Mouse (Mus musculus) intestine, embryonic 15.5 days (tissue): Measurements from ENCODE around the gene Msrb3. TPM values are rescaled to one million over a fixed set of nuclear protein-coding genes. Genes with fewer than 3 reads are reported as not detected.
A peak's percentile ranks its signal among the peaks of the same experiment; 100 is the strongest.

Experiments used
- ATAC-seq: fragments of 200-750 bp; cut with Nextera tagmentation; 2 replicates; pipeline ENCODE4 v1.8.0; 2017; ENCODE audit warnings: moderate TSS enrichment, moderate library complexity
- H3K27ac ChIP-seq: fragments of 300-500 bp; sonication (generic); 2 replicates; pipeline ENCODE4 v1.5.1; 2015; ENCODE audit warnings: mild to moderate bottlenecking, inconsistent platforms
- H3K27me3 ChIP-seq: fragments of 300-500 bp; sonication (generic); replicated peaks from 2 replicates; pipeline ENCODE4 v1.6.1; 2015; ENCODE audit warnings: inconsistent platforms
- H3K36me3 ChIP-seq: fragments of 300-500 bp; sonication (generic); 2 replicates; pipeline ENCODE4 v1.6.1; 2015; ENCODE audit warnings: inconsistent platforms
- H3K4me1 ChIP-seq: fragments of 300-500 bp; sonication (generic); replicated peaks from 2 replicates; pipeline ENCODE4 v1.6.1; 2015; ENCODE audit warnings: inconsistent platforms
- H3K4me2 ChIP-seq: fragments of 300-500 bp; sonication (generic); replicated peaks from 2 replicates; pipeline ENCODE4 v1.6.1; 2015; ENCODE audit warnings: mild to moderate bottlenecking, inconsistent platforms
- H3K4me3 ChIP-seq: fragments of 300-500 bp; sonication (generic); replicated peaks from 2 replicates; pipeline ENCODE4 v1.5.1; 2015; ENCODE audit warnings: inconsistent platforms
- H3K9ac ChIP-seq: fragments of 300-500 bp; sonication (generic); 2 replicates; pipeline ENCODE4 v1.6.1; 2015; ENCODE audit warnings: inconsistent platforms
- H3K9me3 ChIP-seq: fragments of 300-500 bp; sonication (generic); 2 replicates; pipeline ENCODE4 v1.6.1; 2016; ENCODE audit warnings: inconsistent platforms
- WGBS: fragments of 180-500 bp; shearing (Covaris S2); methylation state at CpG from one replicate; pipeline ENCODE4 v1.1.7; 2015; 5-methylcytosine and 5-hydroxymethylcytosine counted together
- polyA plus RNA-seq: library from polyadenylated mRNA; unstranded; fragments of >200 nt; fragmentation: Nextera tagmentation; extraction: Ambion mirVana; gene quantifications from 2 replicates; pipeline ENCODE4 v1.2.1, GENCODE M21; 2015

Msrb3 gene
- polyA plus RNA-seq, 1 experiment from 2014 or later, result 13.1 TPM

- Histone ChIP-seq H3K4me1 (no peaks in the 10 kb centered on the region), H3K9ac (no peak overlapping the region), H3K36me3 (no peaks in the 10 kb centered on the region), H3K27me3 (no peaks in the 10 kb centered on the region), H3K4me3 (no peak overlapping the region), H3K9me3 (no peaks in the 10 kb centered on the region), H3K27ac (no peak overlapping the region), H3K4me2 (no peak overlapping the region)
- ATAC-seq, result no peak
- 59% methylated on average over 15 of the region's 15 CpGs for WGBS
Observed at GRCm38 (mm10) chr10:120914948-120915631, 16.2 kb upstream of the Msrb3 start.

- no peaks in the 10 kb centered on the region for H3K36me3 ChIP-seq
- no peaks in the 10 kb centered on the region for H3K27me3 ChIP-seq
- ATAC-seq, result no peak
- 74% methylated on average over 7 of the region's 7 CpGs for WGBS
- no peak overlapping the region for H3K27ac ChIP-seq
- no peaks in the 10 kb centered on the region for H3K9me3 ChIP-seq
- H3K4me1 ChIP-seq, result no peaks in the 10 kb centered on the region
- H3K9ac ChIP-seq, result no peak overlapping the region
- no peak overlapping the region for H3K4me3 ChIP-seq
- no peak overlapping the region for H3K4me2 ChIP-seq
Observed at GRCm38 (mm10) chr10:120914286-120914685, 15.4 kb upstream of the Msrb3 start.

GRCm38 (mm10) chr10:120913796-120914195, 14.9 kb upstream of the Msrb3 start:
- Histone ChIP-seq H3K27me3 (no peaks in the 10 kb centered on the region), H3K9ac (no peak overlapping the region), H3K36me3 (no peaks in the 10 kb centered on the region), H3K4me2 (no peak overlapping the region), H3K4me1 (no peaks in the 10 kb centered on the region), H3K27ac (no peak overlapping the region), H3K9me3 (no peaks in the 10 kb centered on the region), H3K4me3 (no peak overlapping the region)
- no peak for ATAC-seq
- WGBS, result 71% methylated on average over 7 of the region's 7 CpGs

- Histone ChIP-seq H3K9me3 (no peaks in the 10 kb centered on the region), H3K36me3 (no peaks in the 10 kb centered on the region), H3K27ac (no peak overlapping the region), H3K27me3 (no peaks in the 10 kb centered on the region), H3K9ac (no peak overlapping the region), H3K4me2 (no peak overlapping the region), H3K4me3 (no peak overlapping the region), H3K4me1 (no peaks in the 10 kb centered on the region)
- ATAC-seq, result no peak
- 82% methylated on average over 4 of the region's 4 CpGs for WGBS
Observed at GRCm38 (mm10) chr10:120911971-120912370, 13.1 kb upstream of the Msrb3 start.

GRCm38 (mm10) chr10:120908776-120909574, 10.1 kb upstream of the Msrb3 start:
- Histone ChIP-seq H3K9ac (no peak overlapping the region), H3K4me3 (no peak overlapping the region), H3K4me1 (no peaks in the 10 kb centered on the region), H3K27me3 (no peaks in the 10 kb centered on the region), H3K4me2 (no peak overlapping the region), H3K27ac (no peak overlapping the region), H3K9me3 (no peaks in the 10 kb centered on the region), H3K36me3 (no peaks in the 10 kb centered on the region)
- no peak for ATAC-seq
- 81% methylated on average over 11 of the region's 11 CpGs for WGBS

- Histone ChIP-seq H3K27ac (no peak overlapping the region), H3K4me3 (no peak overlapping the region), H3K36me3 (no peaks in the 10 kb centered on the region), H3K4me1 (0 out of 2 replicates have a peak, but pooled peaks cover 5% of the 10 kb centered on the region), H3K4me2 (no peak overlapping the region), H3K9me3 (no peaks in the 10 kb centered on the region), H3K9ac (no peak overlapping the region), H3K27me3 (no peaks in the 10 kb centered on the region)
- 90% methylated on average over 10 of the region's 10 CpGs for WGBS
- ATAC-seq, result no peak
Observed at GRCm38 (mm10) chr10:120904676-120905075, 5.8 kb upstream of the Msrb3 start.

- H3K9me3 ChIP-seq, result no peaks in the 10 kb centered on the region
- H3K4me2 ChIP-seq, result no peak overlapping the region
- no peaks in the 10 kb centered on the region for H3K27me3 ChIP-seq
- no peak overlapping the region for H3K27ac ChIP-seq
- ATAC-seq, result no peak
- no peaks in the 10 kb centered on the region for H3K36me3 ChIP-seq
- 0 out of 2 replicates have a peak, but pooled peaks cover 5% of the 10 kb centered on the region for H3K4me1 ChIP-seq
- H3K4me3 ChIP-seq, result no peak overlapping the region
- H3K9ac ChIP-seq, result no peak overlapping the region
- WGBS, result 82% methylated on average over 4 of the region's 4 CpGs
Observed at GRCm38 (mm10) chr10:120903843-120904468, 5.1 kb upstream of the Msrb3 start.

- Histone ChIP-seq H3K36me3 (no peaks in the 10 kb centered on the region), H3K27me3 (peaks cover 7% of the 10 kb centered on the region; the same call in 1 of the 2 replicates), H3K9me3 (no peaks in the 10 kb centered on the region), H3K27ac (no peak overlapping the region), H3K4me2 (no peak overlapping the region), H3K9ac (no peak overlapping the region), H3K4me1 (0 out of 2 replicates have a peak, but pooled peaks cover 7% of the 10 kb centered on the region), H3K4me3 (no peak overlapping the region)
- ATAC-seq, result no peak
- WGBS, result 56% methylated on average over 9 of the region's 9 CpGs
Observed at GRCm38 (mm10) chr10:120901746-120902145, 2.8 kb upstream of the Msrb3 start.

- H3K4me3 ChIP-seq, result peak overlapping the region; percentile 12; the same call in 1 of the 2 replicates
- peaks cover 11% of the 10 kb centered on the region for H3K4me1 ChIP-seq
- peak overlapping the region; percentile 69 for H3K27ac ChIP-seq
- no peak for ATAC-seq
- peak overlapping the region; percentile 43 for H3K4me2 ChIP-seq
- H3K27me3 ChIP-seq, result peaks cover 7% of the 10 kb centered on the region; the same call in 1 of the 2 replicates
- no peaks in the 10 kb centered on the region for H3K36me3 ChIP-seq
- no peak overlapping the region for H3K9ac ChIP-seq
- no peaks in the 10 kb centered on the region for H3K9me3 ChIP-seq
- 46% methylated on average over 13 of the region's 13 CpGs for WGBS
Observed at GRCm38 (mm10) chr10:120900096-120900495, 1.2 kb upstream of the Msrb3 start.

- peak; percentile 21 for ATAC-seq
- peaks cover 14% of the 10 kb centered on the region for H3K4me1 ChIP-seq
Observed at GRCm38 (mm10) chr10:120898357-120898756, 544 bp downstream of the Msrb3 start.

GRCm38 (mm10) chr10:120895899-120896289, 3.0 kb downstream of the Msrb3 start:
- no peak overlapping the region for H3K9ac ChIP-seq
- no peaks in the 10 kb centered on the region for H3K36me3 ChIP-seq
- H3K27ac ChIP-seq, result no peak overlapping the region
- no peaks in the 10 kb centered on the region for H3K9me3 ChIP-seq
- H3K4me3 ChIP-seq, result no peak overlapping the region
- H3K4me1 ChIP-seq, result peaks cover 14% of the 10 kb centered on the region
- H3K27me3 ChIP-seq, result peaks cover 7% of the 10 kb centered on the region; the same call in 1 of the 2 replicates
- 26% methylated on average over 15 of the region's 15 CpGs for WGBS
- ATAC-seq, result no peak
- peak overlapping the region; percentile 46 for H3K4me2 ChIP-seq

More at GRCm38 (mm10) chr10:120898357-120898756, 544 bp downstream of the Msrb3 start:
- Histone ChIP-seq H3K4me3 (peak overlapping the region; percentile 64), H3K36me3 (no peaks in the 10 kb centered on the region), H3K4me2 (peak overlapping the region; percentile 97), H3K9me3 (no peaks in the 10 kb centered on the region), H3K27ac (peak overlapping the region; percentile 83), H3K9ac (peak overlapping the region; percentile 65), H3K27me3 (peaks cover 7% of the 10 kb centered on the region; the same call in 1 of the 2 replicates)
- 0% methylated on average over 47 of the region's 49 CpGs for WGBS
